Comparison of ENCODE assay signal across 15 mouse cellular contexts in genomic region chr4:48332453-48333051, GRCm38 (mm10). TPM values are rescaled to one million over a fixed set of nuclear protein-coding genes. Genes with fewer than 3 reads are reported as not detected.
A peak's percentile ranks its signal among the peaks of the same experiment; 100 is the strongest.
DNase-seq lines count a peak whose midpoint lies in the region; ATAC-seq and TF ChIP-seq lines count a peak whose summit lies in the region.
"Had no signal": no experiment of that assay in that cellular context is flagged by ENCODE, and none has a peak within 500 bp of the region (broad histone marks: within the 10 kb centered on the region; RNA-seq: fewer than 3 reads in every experiment).

No protein-coding gene starts in this region.

- H3K4me2 ChIP-seq in hindbrain, postnatal 0 days (ENCODE audit: low read depth, low read length), result no peak overlapping the region
- H3K4me2 ChIP-seq: forebrain, embryonic 12.5 days; heart, embryonic 15.5 days; liver, embryonic 13.5 days; midbrain, embryonic 15.5 days had no signal

- 87% methylated on average over 6 of the region's 6 CpGs for WGBS in hindbrain, postnatal 0 days

- no peak overlapping the region for H3K27ac ChIP-seq in hindbrain, postnatal 0 days
- H3K27ac ChIP-seq: forebrain, embryonic 12.5 days; heart, embryonic 15.5 days; liver, embryonic 13.5 days; midbrain, embryonic 15.5 days had no signal

- H3K4me3 ChIP-seq in hindbrain, postnatal 0 days (ENCODE audit: low read length), result no peak overlapping the region
- H3K4me3 ChIP-seq: forebrain, embryonic 12.5 days; heart, embryonic 15.5 days; liver, embryonic 13.5 days; midbrain, embryonic 15.5 days had no signal

- H3K9ac ChIP-seq in hindbrain, postnatal 0 days (replicated peaks; ENCODE audit: low read length), result no peak overlapping the region
- H3K9ac ChIP-seq: forebrain, embryonic 12.5 days; heart, embryonic 15.5 days; liver, embryonic 13.5 days; midbrain, embryonic 15.5 days had no signal

- intact Hi-C loops in heart, postnatal 10 days (cut with DNase I), result no loop called here

- DNase-seq in heart, adult 18-20 months, result peak; percentile 6 to 10
- DNase-seq in heart, postnatal 10 days, result no peak
- peak; percentile 24 for DNase-seq in urinary bladder, postnatal 14 days (ENCODE audit: low spot score)
- DNase-seq in urinary bladder, postnatal 25 days (ENCODE audit: low spot score), result no peak
- peak; percentile 51 for DNase-seq in fibroblast of lung, adult 2 months (ENCODE audit: low read depth)
- no peak for DNase-seq in hindbrain, postnatal 0 days (ENCODE audit: low spot score)
- DNase-seq: cerebellum, adult 8-10 months; kidney, postnatal 36 days; liver, embryonic 13.5 days; right cerebral cortex, postnatal 25 days had no signal

- H3K9me3 ChIP-seq in hindbrain, postnatal 0 days (ENCODE audit: low read length), result no peaks in the 10 kb centered on the region
- H3K9me3 ChIP-seq: forebrain, embryonic 12.5 days; heart, embryonic 15.5 days; liver, embryonic 13.5 days; midbrain, embryonic 15.5 days had no signal

- H3K36me3 ChIP-seq in hindbrain, postnatal 0 days (ENCODE audit: insufficient read depth, low read length), result no peaks in the 10 kb centered on the region
- H3K36me3 ChIP-seq: forebrain, embryonic 12.5 days; heart, embryonic 15.5 days; liver, embryonic 13.5 days; midbrain, embryonic 15.5 days had no signal

- H3K27me3 ChIP-seq in hindbrain, postnatal 0 days (ENCODE audit: insufficient read depth, low read length), result no peaks in the 10 kb centered on the region
- H3K27me3 ChIP-seq: heart, embryonic 15.5 days; liver, embryonic 13.5 days; midbrain, embryonic 15.5 days had no signal

- no peak for ATAC-seq in hindbrain, postnatal 0 days
- no peak for ATAC-seq in frontal cortex, adult (ENCODE audit: low TSS enrichment)
- ATAC-seq: CD4-positive, CD25-positive, alpha-beta regulatory T cell, adult 4 months; midbrain, embryonic 15.5 days had no signal

- H3K4me1 ChIP-seq in hindbrain, postnatal 0 days (ENCODE audit: insufficient read depth, low read length), result no peaks in the 10 kb centered on the region
- H3K4me1 ChIP-seq: heart, embryonic 15.5 days; liver, embryonic 13.5 days had no signal

- TF ChIP-seq CTCF in hindbrain, postnatal 0 days (IDR thresholded peaks at IDR 0.05; ENCODE audit: low read depth), result no peak

RNA-seq across cellular contexts. Expression of gene Invs, which starts 53.0 kb away (rescaled TPM):
- 1 to 10 TPM; 2.2 to 3.3 TPM for total RNA-seq in heart, adult 18-20 months (2021)
- 1 to 10 TPM; 3.7 to 5.2 TPM for total RNA-seq in heart, postnatal 10 days (2021)
- 4.7 and 10.9 TPM in 2 replicates for total RNA-seq in hindbrain, postnatal 0 days (2014; rRNA removed)
- polyA plus RNA-seq in hindbrain, postnatal 0 days (2015; fragmentation: Nextera tagmentation; extraction: Ambion mirVana), result 2.9 and 3.4 TPM in 2 replicates

RNA-seq across cellular contexts. Expression of gene Erp44, which starts 53.2 kb away (rescaled TPM):
- 10 to 100 TPM; 28.8 to 30.7 TPM for total RNA-seq in heart, adult 18-20 months (2021)
- total RNA-seq in heart, postnatal 10 days (2021), result 10 to 100 TPM; 30.3 to 35.1 TPM
- 15.1 and 27.3 TPM in 2 replicates for total RNA-seq in hindbrain, postnatal 0 days (2014; rRNA removed)
- polyA plus RNA-seq in hindbrain, postnatal 0 days (2015; fragmentation: Nextera tagmentation; extraction: Ambion mirVana), result 50.4 and 52.5 TPM in 2 replicates

Comparison
In these comparisons a context has a peak if more than half of its experiments do, and no peak if none do; other contexts are left out.
1. DNase-seq: peak in heart, adult 18-20 months (2 of 2), urinary bladder, postnatal 14 days (single experiment) and fibroblast of lung, adult 2 months (single experiment); none in heart, postnatal 10 days (0 of 2), urinary bladder, postnatal 25 days (single experiment) and hindbrain, postnatal 0 days (single experiment).